Comparison of ENCODE assay signal across 24 mouse cellular contexts in genomic region chr3:108790499-108790898, GRCm38 (mm10). TPM values are rescaled to one million over a fixed set of nuclear protein-coding genes. Genes with fewer than 3 reads are reported as not detected.
DNase-seq lines count a peak whose midpoint lies in the region; ATAC-seq and TF ChIP-seq lines count a peak whose summit lies in the region.
"Had no signal": no experiment of that assay in that cellular context is flagged by ENCODE, and none has a peak within 500 bp of the region (broad histone marks: within the 10 kb centered on the region; RNA-seq: fewer than 3 reads in every experiment).

No protein-coding gene starts in this region.

- peak; percentile 40 for DNase-seq in embryonic facial prominence, embryonic 11.5 days (ENCODE audit: low spot score)
- DNase-seq in embryonic facial prominence, embryonic 10.5 days (ENCODE audit: low spot score): no peak
- DNase-seq in limb, embryonic 14.5 days (ENCODE audit: low spot score): peak; percentile 49
- DNase-seq in yolk sac, embryonic 10.5 days (ENCODE audit: low spot score): no peak
- DNase-seq in T-cell, adult 2 months (ENCODE audit: low spot score): no peak
- DNase-seq in kidney, postnatal 4 days: no peak
- DNase-seq: adrenal gland, postnatal 10 days; B cell, adult 2 months; cerebellum, adult 11-12 months; cerebellum, adult 9-11 months; gastrocnemius, postnatal 36 days; heart, adult 2 months had no signal

- no peaks in the 10 kb centered on the region; the same call in 1 of the 2 replicates for H3K36me3 ChIP-seq in embryonic facial prominence, embryonic 11.5 days (replicated peaks; ENCODE audit: control insufficient read depth, insufficient read depth, low read depth, low read length)
- peaks cover 20% of the 10 kb centered on the region for H3K36me3 ChIP-seq in embryonic facial prominence, embryonic 10.5 days (replicated peaks)
- H3K36me3 ChIP-seq in embryonic facial prominence, embryonic 15.5 days: peaks cover 15% of the 10 kb centered on the region
- peaks cover 19% of the 10 kb centered on the region for H3K36me3 ChIP-seq in limb, embryonic 14.5 days (ENCODE audit: control insufficient read depth, insufficient read depth, low read length)
- no peaks in the 10 kb centered on the region; the same call in 1 of the 2 replicates for H3K36me3 ChIP-seq in stomach, embryonic 16.5 days (ENCODE audit: control insufficient read depth, insufficient read depth, low read length)
- H3K36me3 ChIP-seq: forebrain, embryonic 15.5 days had no signal

- TF ChIP-seq POLR2A in limb, embryonic 14.5 days (IDR thresholded peaks at IDR 0.05; ENCODE audit: borderline replicate concordance, extremely low read depth, insufficient read depth, insufficient read length): no peak

- no peaks in the 10 kb centered on the region for H3K27me3 ChIP-seq in embryonic facial prominence, embryonic 11.5 days (ENCODE audit: control insufficient read depth, insufficient read depth, low read length)
- no peaks in the 10 kb centered on the region for H3K27me3 ChIP-seq in embryonic facial prominence, embryonic 10.5 days (replicated peaks; ENCODE audit: low read depth, poor library complexity, severe bottlenecking)
- no peaks in the 10 kb centered on the region for H3K27me3 ChIP-seq in embryonic facial prominence, embryonic 15.5 days
- no peaks in the 10 kb centered on the region for H3K27me3 ChIP-seq in limb, embryonic 14.5 days (ENCODE audit: control insufficient read depth, insufficient read depth, low read length)
- no peaks in the 10 kb centered on the region for H3K27me3 ChIP-seq in stomach, embryonic 16.5 days (ENCODE audit: control insufficient read depth, insufficient read depth, low read length)
- H3K27me3 ChIP-seq: embryonic facial prominence, embryonic 12.5 days; forebrain, embryonic 15.5 days; heart, embryonic 15.5 days had no signal

- H3K9ac ChIP-seq in embryonic facial prominence, embryonic 11.5 days (replicated peaks; ENCODE audit: low read length): no peak overlapping the region
- H3K9ac ChIP-seq in embryonic facial prominence, embryonic 15.5 days: no peak overlapping the region
- no peak overlapping the region for H3K9ac ChIP-seq in limb, embryonic 14.5 days (ENCODE audit: low read depth, low read length, severe bottlenecking)
- no peak overlapping the region for H3K9ac ChIP-seq in stomach, embryonic 16.5 days (ENCODE audit: low read length)
- H3K9ac ChIP-seq: embryonic facial prominence, embryonic 12.5 days; forebrain, embryonic 15.5 days; heart, embryonic 15.5 days; hindbrain, embryonic 14.5 days had no signal

- H3K4me1 ChIP-seq in embryonic facial prominence, embryonic 11.5 days (ENCODE audit: control insufficient read depth, insufficient read depth, low read length): no peaks in the 10 kb centered on the region
- peaks cover 44% of the 10 kb centered on the region for H3K4me1 ChIP-seq in embryonic facial prominence, embryonic 10.5 days
- H3K4me1 ChIP-seq in embryonic facial prominence, embryonic 15.5 days: peaks cover 41% of the 10 kb centered on the region
- H3K4me1 ChIP-seq in limb, embryonic 14.5 days (ENCODE audit: control insufficient read depth, insufficient read depth, low read length): peaks cover 44% of the 10 kb centered on the region
- peaks cover 5% of the 10 kb centered on the region; the same call in 1 of the 2 replicates for H3K4me1 ChIP-seq in stomach, embryonic 16.5 days (ENCODE audit: control insufficient read depth, insufficient read depth, low read length)

- H3K4me3 ChIP-seq in embryonic facial prominence, embryonic 11.5 days (ENCODE audit: low read depth, low read length): no peak overlapping the region
- no peak overlapping the region for H3K4me3 ChIP-seq in embryonic facial prominence, embryonic 10.5 days
- no peak overlapping the region for H3K4me3 ChIP-seq in embryonic facial prominence, embryonic 15.5 days (replicated peaks)
- no peak overlapping the region for H3K4me3 ChIP-seq in limb, embryonic 14.5 days (replicated peaks; ENCODE audit: low read length)
- no peak overlapping the region for H3K4me3 ChIP-seq in stomach, embryonic 16.5 days (replicated peaks; ENCODE audit: low read length)
- H3K4me3 ChIP-seq: embryonic facial prominence, embryonic 12.5 days; erythroblast, embryonic 14.5 days; forebrain, embryonic 15.5 days; heart, adult 2 months; heart, embryonic 15.5 days; hindbrain, embryonic 10.5 days had no signal

- no peaks in the 10 kb centered on the region for H3K9me3 ChIP-seq in embryonic facial prominence, embryonic 11.5 days (replicated peaks; ENCODE audit: control insufficient read depth, low read length)
- peaks cover 2% of the 10 kb centered on the region; the same call in 1 of the 2 replicates for H3K9me3 ChIP-seq in embryonic facial prominence, embryonic 10.5 days
- no peaks in the 10 kb centered on the region for H3K9me3 ChIP-seq in embryonic facial prominence, embryonic 15.5 days (replicated peaks)
- H3K9me3 ChIP-seq in limb, embryonic 14.5 days (ENCODE audit: control insufficient read depth, low read length): no peaks in the 10 kb centered on the region
- no peaks in the 10 kb centered on the region for H3K9me3 ChIP-seq in stomach, embryonic 16.5 days (replicated peaks; ENCODE audit: control insufficient read depth, low read length)
- H3K9me3 ChIP-seq: forebrain, embryonic 15.5 days; G1E; heart, embryonic 15.5 days; hindbrain, embryonic 10.5 days had no signal

- H3K27ac ChIP-seq in embryonic facial prominence, embryonic 11.5 days (replicated peaks; ENCODE audit: low read depth, low read length): no peak overlapping the region
- no peak overlapping the region for H3K27ac ChIP-seq in embryonic facial prominence, embryonic 10.5 days (replicated peaks)
- H3K27ac ChIP-seq in embryonic facial prominence, embryonic 15.5 days (replicated peaks): peak overlapping the region; percentile 84
- H3K27ac ChIP-seq in limb, embryonic 14.5 days (replicated peaks; ENCODE audit: low read depth, low read length): no peak overlapping the region
- peak overlapping the region; percentile 82 for H3K27ac ChIP-seq in stomach, embryonic 16.5 days (ENCODE audit: low read length)
- H3K27ac ChIP-seq: embryonic facial prominence, embryonic 12.5 days; forebrain, embryonic 15.5 days; heart, adult 2 months; heart, embryonic 15.5 days; hindbrain, embryonic 10.5 days; hindbrain, embryonic 14.5 days had no signal

- ATAC-seq in embryonic facial prominence, embryonic 11.5 days (replicated peaks; ENCODE audit: insufficient number of reproducible peaks, low FRiP score, low TSS enrichment, low read depth): no peak
- ATAC-seq in embryonic facial prominence, embryonic 15.5 days (ENCODE audit: insufficient number of reproducible peaks, low FRiP score, low TSS enrichment, low read depth): no peak
- ATAC-seq in limb, embryonic 14.5 days (ENCODE audit: low FRiP score, low read depth): no peak
- ATAC-seq in stomach, embryonic 16.5 days (ENCODE audit: insufficient read depth, low FRiP score): no peak; the same call in 1 of the 2 replicates
- ATAC-seq: CD4-positive, CD25-positive, alpha-beta regulatory T cell, adult 4 months; forebrain, embryonic 15.5 days had no signal

- H3K4me2 ChIP-seq in embryonic facial prominence, embryonic 11.5 days (ENCODE audit: low read depth, low read length): no peak overlapping the region
- H3K4me2 ChIP-seq in embryonic facial prominence, embryonic 15.5 days (replicated peaks): no peak overlapping the region
- H3K4me2 ChIP-seq in limb, embryonic 14.5 days (replicated peaks; ENCODE audit: low read depth, low read length, severe bottlenecking): no peak overlapping the region
- H3K4me2 ChIP-seq in stomach, embryonic 16.5 days (ENCODE audit: low read depth, low read length): no peak overlapping the region
- H3K4me2 ChIP-seq: embryonic facial prominence, embryonic 12.5 days; forebrain, embryonic 15.5 days; heart, embryonic 11.5 days; heart, embryonic 15.5 days; hindbrain, embryonic 14.5 days had no signal

- WGBS in embryonic facial prominence, embryonic 11.5 days: 81% methylated on average over 3 of the region's 3 CpGs
- 81% methylated on average over 3 of the region's 3 CpGs for WGBS in embryonic facial prominence, embryonic 10.5 days
- WGBS in embryonic facial prominence, embryonic 15.5 days: 65% methylated on average over 3 of the region's 3 CpGs
- WGBS in limb, embryonic 14.5 days: 74% methylated on average over 3 of the region's 3 CpGs
- 77% methylated on average over 3 of the region's 3 CpGs for WGBS in stomach, embryonic 16.5 days

RNA-seq across cellular contexts. Expression of gene Stxbp3, which starts 49.8 kb away (rescaled TPM):
- 28.2 and 29.2 TPM in 2 replicates for polyA plus RNA-seq in embryonic facial prominence, embryonic 11.5 days (2014; fragmentation: Nextera tagmentation; extraction: Ambion mirVana)
- polyA plus RNA-seq in embryonic facial prominence, embryonic 10.5 days (2016; fragmentation: Nextera tagmentation; extraction: Ambion mirVana): 22.4 and 23.1 TPM in 2 replicates
- 42.1 and 44.0 TPM in 2 replicates for polyA plus RNA-seq in embryonic facial prominence, embryonic 15.5 days (2015; fragmentation: Nextera tagmentation; extraction: Ambion mirVana)
- 23.5 and 28.4 TPM in 2 replicates for polyA plus RNA-seq in limb, embryonic 14.5 days (2012; rRNA removed)
- polyA plus RNA-seq in limb, embryonic 14.5 days (2014; fragmentation: Nextera tagmentation; extraction: Ambion mirVana): 33.0 and 38.1 TPM in 2 replicates
- polyA plus RNA-seq in stomach, embryonic 16.5 days (2015; fragmentation: Nextera tagmentation; extraction: Ambion mirVana): 44.6 and 51.0 TPM in 2 replicates

RNA-seq across cellular contexts. Expression of gene Aknad1, which starts 51.0 kb away (rescaled TPM):
- polyA plus RNA-seq in embryonic facial prominence, embryonic 11.5 days (2014; fragmentation: Nextera tagmentation; extraction: Ambion mirVana): 0.15 and 0.20 TPM in 2 replicates
- polyA plus RNA-seq in embryonic facial prominence, embryonic 10.5 days (2016; fragmentation: Nextera tagmentation; extraction: Ambion mirVana): 0.06 TPM in 1 of 2 replicates, not detected in the other
- 1.2 and 1.6 TPM in 2 replicates for polyA plus RNA-seq in embryonic facial prominence, embryonic 15.5 days (2015; fragmentation: Nextera tagmentation; extraction: Ambion mirVana)
- 3.4 and 3.6 TPM in 2 replicates for polyA plus RNA-seq in limb, embryonic 14.5 days (2012; rRNA removed)
- 2.2 TPM in 2 replicates for polyA plus RNA-seq in limb, embryonic 14.5 days (2014; fragmentation: Nextera tagmentation; extraction: Ambion mirVana)
- polyA plus RNA-seq in stomach, embryonic 16.5 days (2015; fragmentation: Nextera tagmentation; extraction: Ambion mirVana): 0.49 and 0.97 TPM in 2 replicates
- polyA plus RNA-seq: CD4-positive, CD25-positive, alpha-beta regulatory T cell, adult 4 months; forebrain, embryonic 11.5 days; forebrain, embryonic 15.5 days; G1E; heart, embryonic 11.5 days; heart, embryonic 15.5 days; hindbrain, embryonic 14.5 days had no signal

Comparison
In these comparisons a context has a peak if more than half of its experiments do, and no peak if none do; other contexts are left out.
1. DNase-seq: peak in embryonic facial prominence, embryonic 11.5 days (single experiment) and limb, embryonic 14.5 days (single experiment); none in embryonic facial prominence, embryonic 10.5 days (single experiment), yolk sac, embryonic 10.5 days (single experiment), T-cell, adult 2 months (single experiment) and kidney, postnatal 4 days (0 of 2).
2. H3K27ac ChIP-seq: peak in embryonic facial prominence, embryonic 15.5 days (single experiment) and stomach, embryonic 16.5 days (single experiment); none in embryonic facial prominence, embryonic 11.5 days (single experiment), embryonic facial prominence, embryonic 10.5 days (single experiment) and limb, embryonic 14.5 days (single experiment).